Mouse (Mus musculus) A20 (cell line): ENCODE data around the gene Wdr45.

Experiments used
- DNase-seq: peaks from one replicate; pipeline ENCODE4 v3.0.0-alpha.2; 2011; ENCODE audit warnings: low read depth, low spot score

Gene Wdr45

GRCm38 (mm10) chrX:7763631-7764393, 49.7 kb downstream of the Wdr45 start:
- DNase-seq: peak; percentile 29

GRCm38 (mm10) chrX:7764657-7765280, 50.6 kb downstream of the Wdr45 start:
- DNase-seq: no peak

- no peak for DNase-seq
Measured at GRCm38 (mm10) chrX:7765281-7765670, 51.1 kb downstream of the Wdr45 start.

GRCm38 (mm10) chrX:7765764-7766163, 51.6 kb downstream of the Wdr45 start:
- no peak for DNase-seq

- DNase-seq: no peak
Measured at GRCm38 (mm10) chrX:7769302-7770017, 55.3 kb downstream of the Wdr45 start.

- DNase-seq: no peak
Measured at GRCm38 (mm10) chrX:7772766-7773165, 58.6 kb downstream of the Wdr45 start.

GRCm38 (mm10) chrX:7775501-7776205, 61.5 kb downstream of the Wdr45 start:
- DNase-seq: no peak

GRCm38 (mm10) chrX:7776329-7777082, 62.4 kb downstream of the Wdr45 start:
- DNase-seq: peak; percentile 49
